Mouse (Mus musculus): ENCODE measurements around the gene Olfr1390. TPM values are rescaled to one million over a fixed set of nuclear protein-coding genes. Genes with fewer than 3 reads are reported as not detected.
"Not testable (repeated sequence)": the region's sequence is repeated elsewhere in the genome, so short reads cannot be mapped to it uniquely, and the experiment has no call there.

Olfr1390 gene
- not detected for total RNA-seq (2021)

DNA sequence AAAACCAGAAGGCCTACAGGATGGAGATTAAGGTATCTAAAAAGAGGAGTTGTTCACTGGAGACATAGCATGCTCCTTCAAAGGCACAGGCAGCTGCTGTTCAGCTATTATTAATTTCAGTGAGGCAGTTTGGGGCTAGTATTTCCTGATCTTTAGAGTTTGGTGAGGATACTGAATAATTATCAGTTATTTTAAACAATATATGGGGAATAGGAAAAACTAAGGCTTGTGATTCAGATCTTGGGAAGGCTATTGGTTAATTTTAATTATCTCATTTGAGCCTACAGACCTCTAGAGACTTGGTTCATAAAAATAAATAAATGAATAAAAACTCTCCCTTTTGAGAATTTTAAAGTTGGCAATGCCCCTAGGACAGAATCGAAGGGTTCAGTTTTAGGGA lies at the start of gene Olfr1390:
Olfr1390 (plus strand) TSS at position 301 of the 400 bp plus-strand sequence.
- DNase-seq (ENCODE audit: low spot score), result no peak
- intact Hi-C loops (cut with DNase I), result loop anchor here (1.0 kb wide), 1 partner anchor 48 kb away; no protein-coding TSS in a partner anchor

DNA sequence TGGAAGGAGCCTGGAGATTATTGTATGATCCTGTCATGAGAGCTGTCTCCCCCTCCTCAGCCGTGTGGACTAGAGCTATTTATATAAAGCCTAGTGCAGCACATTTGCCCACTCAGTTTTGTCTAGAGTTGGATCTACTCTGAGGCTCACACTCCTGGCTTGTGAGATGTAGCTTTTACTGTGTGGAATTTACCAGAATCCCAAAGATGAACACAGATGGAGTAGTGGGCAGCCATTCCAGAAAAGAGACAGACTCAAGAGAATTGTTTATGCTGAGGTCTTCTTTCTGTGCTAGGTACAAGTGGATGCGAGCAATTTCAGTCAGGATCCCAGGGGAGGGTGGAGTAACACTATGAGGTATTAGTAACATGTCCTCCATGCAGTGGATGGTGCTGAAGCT lies 47.7 kb upstream of the Olfr1390 start:
- intact Hi-C loops (cut with DNase I), result no loop called here
- no peak for DNase-seq (ENCODE audit: low spot score)

- intact Hi-C loops (cut with DNase I), result no loop called here
- DNase-seq (ENCODE audit: low spot score), result no peak
Measured at GRCm38 (mm10) chr11:49292777-49293176, 42.2 kb upstream of the Olfr1390 start.

DNA sequence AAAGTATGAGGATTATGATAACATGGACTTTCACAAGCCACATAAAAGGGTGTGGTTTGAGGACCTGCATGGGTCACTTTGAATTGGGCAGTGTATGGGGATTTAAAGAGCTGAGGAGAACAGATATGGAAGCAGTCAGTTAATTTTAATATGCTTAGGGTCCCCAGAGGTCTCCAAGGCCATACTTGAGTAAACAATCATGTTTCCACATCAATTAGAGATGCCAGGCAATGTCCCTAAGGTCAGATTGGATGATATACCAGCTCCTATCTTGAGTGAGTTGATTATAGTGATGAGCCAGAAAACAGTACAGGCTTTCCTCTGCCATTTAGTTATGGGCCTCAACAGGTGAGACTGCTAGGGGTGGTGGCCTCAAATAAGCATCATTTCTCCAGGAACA lies 30.5 kb upstream of the Olfr1390 start, which contains the start of gene Olfr10:
Olfr10 (plus strand) TSS at position 301 of the 400 bp plus-strand sequence.
- intact Hi-C loops (cut with DNase I), result no loop called here
- no peak for DNase-seq (ENCODE audit: low spot score)

- intact Hi-C loops (cut with DNase I); DNase-seq (ENCODE audit: low spot score): not testable (repeated sequence)
Measured at GRCm38 (mm10) chr11:49308547-49308946, 26.4 kb upstream of the Olfr1390 start.

DNA sequence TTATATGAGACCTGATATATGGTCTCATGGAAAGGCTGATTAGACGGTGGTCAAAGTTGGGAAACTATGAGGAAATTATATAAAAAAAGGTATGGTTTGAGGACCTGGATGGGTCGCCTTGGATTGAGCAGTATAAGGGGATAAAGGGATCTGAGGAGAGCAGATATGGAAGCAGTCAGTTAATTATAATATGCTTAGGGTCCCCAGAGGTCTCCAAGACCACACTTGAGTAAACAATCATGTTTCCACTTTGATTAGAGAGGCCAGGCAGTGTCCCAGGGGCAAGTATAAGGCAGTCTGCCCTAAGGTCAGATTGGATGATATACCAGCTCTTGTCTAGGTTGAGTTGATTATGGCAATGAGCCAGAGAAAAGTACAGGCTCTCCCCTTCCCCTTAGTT lies 12.5 kb upstream of the Olfr1390 start, which contains the start of gene Olfr1391:
Olfr1391 (plus strand) TSS at position 301 of the 400 bp plus-strand sequence.
- no peak for DNase-seq (ENCODE audit: low spot score)
- intact Hi-C loops (cut with DNase I), result no loop called here

- intact Hi-C loops (cut with DNase I), result no loop called here
- no peak for DNase-seq (ENCODE audit: low spot score)
Measured at GRCm38 (mm10) chr11:49326726-49327125, 8.3 kb upstream of the Olfr1390 start.

- intact Hi-C loops (cut with DNase I), result no loop called here
- no peak for DNase-seq (ENCODE audit: low spot score)
Measured at GRCm38 (mm10) chr11:49329686-49330085, 5.3 kb upstream of the Olfr1390 start.

- DNase-seq (ENCODE audit: low spot score), result no peak
- intact Hi-C loops (cut with DNase I), result no loop called here
Measured at GRCm38 (mm10) chr11:49337150-49337832, 2.3 kb downstream of the Olfr1390 start.

DNA sequence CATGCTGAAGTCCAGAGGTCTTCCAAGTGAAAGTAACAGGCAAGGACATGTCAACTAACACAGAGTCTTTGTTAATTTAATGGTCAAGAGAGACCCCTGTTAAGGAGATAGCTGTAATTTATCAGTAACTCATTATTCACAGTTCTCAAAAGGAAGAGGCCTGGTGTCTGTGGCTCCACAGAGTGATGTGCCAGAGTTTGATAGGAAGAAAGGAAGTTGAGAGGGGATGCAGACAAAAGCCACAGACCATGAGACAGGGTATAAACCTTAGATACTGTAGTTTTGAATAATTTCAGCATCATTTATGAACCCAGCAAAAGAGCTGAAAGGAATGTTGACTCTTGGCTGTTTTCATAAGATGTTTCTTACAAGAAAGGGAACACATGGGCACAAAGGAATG lies 48.1 kb downstream of the Olfr1390 start:
- DNase-seq (ENCODE audit: low spot score), result no peak
- intact Hi-C loops (cut with DNase I), result loop anchor here (1.0 kb wide), 1 partner anchor 48 kb away; the partner anchor contains the start of gene Olfr1390

DNA sequence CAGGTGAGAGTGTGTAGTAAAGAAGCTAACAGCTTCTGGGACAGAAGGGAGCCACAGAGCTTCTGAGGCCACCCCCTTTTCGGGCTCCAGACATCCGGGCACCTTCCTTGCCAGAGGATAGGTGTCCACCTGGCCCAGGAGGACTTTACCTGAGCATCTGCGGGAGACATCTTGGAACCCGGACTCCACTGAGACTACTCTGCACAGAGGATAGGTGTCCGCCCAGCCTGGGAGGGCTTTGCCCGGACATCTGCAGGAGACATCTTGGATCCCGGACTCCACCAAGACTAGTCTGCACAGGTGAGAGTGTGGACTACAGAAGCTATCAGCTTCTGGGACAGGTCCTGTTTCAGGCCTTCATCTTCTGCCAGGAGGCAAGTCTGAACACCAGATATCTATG lies 51.1 kb downstream of the Olfr1390 start:
- DNase-seq (ENCODE audit: low spot score); intact Hi-C loops (cut with DNase I): not testable (repeated sequence)

Other genes starting within 250 kb of the Olfr1390 start
- gene Olfr1396, start 220.3 kb upstream of the Olfr1390 start, total RNA-seq (2021), result 1 to 10 TPM; 1.3 to 1.7 TPM
- gene Olfr1395, start 192.9 kb upstream of the Olfr1390 start, total RNA-seq (2021), result not detected
- not detected for gene Olfr1394, start 180.8 kb upstream of the Olfr1390 start, total RNA-seq (2021)
- gene Btnl9, start 148.0 kb upstream of the Olfr1390 start, total RNA-seq (2021), result 10 to 100 TPM; 25.0 to 35.0 TPM
- gene Zfp62, start 131.9 kb upstream of the Olfr1390 start, total RNA-seq (2021), result 10 to 100 TPM; 21.5 to 29.6 TPM
- 10 to 100 TPM; 49.1 to 64.1 TPM for gene Mgat1, start 91.0 kb upstream of the Olfr1390 start, total RNA-seq (2021)
- gene Olfr1393, start 56.9 kb upstream of the Olfr1390 start, total RNA-seq (2021), result under 1 TPM; 0.10 to 0.11 TPM
- gene Olfr1392, start 49.9 kb upstream of the Olfr1390 start, total RNA-seq (2021), result not detected
- gene Olfr10, start 30.4 kb upstream of the Olfr1390 start, total RNA-seq (2021), result not detected
- not detected for gene Olfr1391, start 12.4 kb upstream of the Olfr1390 start, total RNA-seq (2021)
- gene Olfr1389, start 87.9 kb downstream of the Olfr1390 start, total RNA-seq (2021), result not detected
- under 1 TPM; 0.13 to 0.14 TPM for gene Olfr1388, start 101.4 kb downstream of the Olfr1390 start, total RNA-seq (2021)
- gene Olfr1387, start 120.2 kb downstream of the Olfr1390 start, total RNA-seq (2021), result under 1 TPM; 0.06 to 0.10 TPM
- not detected for gene Olfr1386, start 129.9 kb downstream of the Olfr1390 start, total RNA-seq (2021)
- gene Olfr1385, start 153.9 kb downstream of the Olfr1390 start, total RNA-seq (2021), result not detected
- gene Olfr1384, start 171.5 kb downstream of the Olfr1390 start, total RNA-seq (2021), result not detected
- gene Olfr1383, start 184.5 kb downstream of the Olfr1390 start, total RNA-seq (2021), result under 1 TPM; 0.52 to 0.59 TPM
- not detected for gene Olfr1382, start 193.1 kb downstream of the Olfr1390 start, total RNA-seq (2021)
- gene Olfr1381, start 208.3 kb downstream of the Olfr1390 start, total RNA-seq (2021), result not detected
- not detected for gene Olfr1380, start 221.7 kb downstream of the Olfr1390 start, total RNA-seq (2021)